In the genomic region with DNA sequence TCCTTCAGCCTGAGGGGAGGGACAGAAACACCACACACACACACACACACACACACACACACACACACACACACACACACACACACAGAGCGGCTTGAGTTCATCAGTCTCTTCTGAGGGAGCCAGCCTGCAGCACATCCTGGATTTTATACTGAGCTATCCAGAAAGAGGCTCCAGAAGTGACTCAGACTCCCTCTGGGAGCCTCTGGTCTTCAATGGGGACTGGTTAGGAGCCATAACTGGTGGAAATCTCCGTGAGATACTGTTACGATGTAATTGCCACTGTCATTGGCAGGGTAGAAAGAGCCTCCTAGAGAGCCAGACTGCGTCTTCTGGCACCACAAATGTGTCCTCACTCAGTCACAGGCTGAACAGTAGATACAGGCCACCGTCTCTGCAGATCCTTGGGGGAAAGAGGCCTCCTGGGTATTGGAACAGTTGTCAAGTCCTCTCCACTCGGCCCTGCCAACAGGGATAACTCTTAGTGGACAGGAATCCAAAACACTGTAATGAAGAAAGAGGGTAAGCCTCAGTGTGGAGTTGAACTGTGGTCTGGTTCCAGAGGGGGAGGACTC, we compare ENCODE assay signal across 15 mouse cellular contexts. TPM values are rescaled to one million over a fixed set of nuclear protein-coding genes. Genes with fewer than 3 reads are reported as not detected.
"Had no signal": no experiment of that assay in that cellular context is flagged by ENCODE, and none has a peak within 500 bp of the region (broad histone marks: within the 10 kb centered on the region; RNA-seq: fewer than 3 reads in every experiment).

No protein-coding gene starts in this region.

- DNase-seq: kidney, adult 8-10 months; kidney, postnatal 10 days; kidney, postnatal 36 days; liver, embryonic 13.5 days; lung, adult 2 months; lung, postnatal 14 days; lung, postnatal 4 days; midbrain, embryonic 14.5 days; right cerebral cortex, adult 18-20 months; right cerebral cortex, postnatal 14 days; right cerebral cortex, postnatal 4 days; thymus, adult 18-20 months; thymus, postnatal 4 days had no signal

RNA-seq across cellular contexts. Expression of gene Arhgef19, which starts 3.7 kb away (rescaled TPM):
- total RNA-seq: megakaryocyte progenitor cell, adult 5-6 weeks; megakaryocyte-erythroid progenitor cell, adult 5-6 weeks had no signal
